Mouse (Mus musculus): ENCODE measurements around the gene Gm21969.

DNA sequence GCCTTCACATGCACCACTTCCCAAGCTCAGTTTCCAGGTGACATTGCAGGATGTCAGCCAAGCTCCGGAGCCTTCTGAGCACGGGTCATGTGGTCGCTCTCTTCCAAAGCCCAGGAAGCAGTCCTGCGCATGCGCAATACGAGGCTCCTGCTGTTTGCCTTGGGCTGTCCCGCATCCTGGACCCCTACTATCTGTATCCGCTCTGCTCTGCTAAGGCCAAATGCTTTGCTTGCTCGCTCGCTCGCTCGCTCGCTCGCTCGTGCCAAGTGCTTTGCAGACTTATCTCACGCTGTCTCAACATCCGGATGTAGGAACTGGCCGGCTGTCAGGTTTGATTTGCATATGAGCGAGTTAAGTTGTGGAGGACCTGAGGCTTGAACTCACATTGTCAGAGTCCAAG is 47.0 kb upstream of the Gm21969 start:
- TF ChIP-seq ZC3H11A (IDR thresholded peaks at IDR 0.05; ENCODE audit: borderline replicate concordance, low read depth, low read length) (no peak), HCFC1 (IDR thresholded peaks at IDR 0.05; ENCODE audit: borderline replicate concordance, insufficient read depth, low read length) (no peak), CHD2 (IDR thresholded peaks at IDR 0.05; ENCODE audit: low read depth, low read length) (no peak)
